Mouse (Mus musculus) B cell, adult 62 days (primary cell): ENCODE results near the gene Trim30a. TPM values are rescaled to one million over a fixed set of nuclear protein-coding genes. Genes with fewer than 3 reads are reported as not detected.

Source experiments
- total RNA-seq: library from RNA; stranded (reverse); gene quantifications from 4 replicates; pipeline ENCODE4 v1.2.4, GENCODE M21; 2023

Gene Trim30a
- 71.0 to 81.8 TPM (median 75.2 TPM) in 4 replicates for total RNA-seq

DNA sequence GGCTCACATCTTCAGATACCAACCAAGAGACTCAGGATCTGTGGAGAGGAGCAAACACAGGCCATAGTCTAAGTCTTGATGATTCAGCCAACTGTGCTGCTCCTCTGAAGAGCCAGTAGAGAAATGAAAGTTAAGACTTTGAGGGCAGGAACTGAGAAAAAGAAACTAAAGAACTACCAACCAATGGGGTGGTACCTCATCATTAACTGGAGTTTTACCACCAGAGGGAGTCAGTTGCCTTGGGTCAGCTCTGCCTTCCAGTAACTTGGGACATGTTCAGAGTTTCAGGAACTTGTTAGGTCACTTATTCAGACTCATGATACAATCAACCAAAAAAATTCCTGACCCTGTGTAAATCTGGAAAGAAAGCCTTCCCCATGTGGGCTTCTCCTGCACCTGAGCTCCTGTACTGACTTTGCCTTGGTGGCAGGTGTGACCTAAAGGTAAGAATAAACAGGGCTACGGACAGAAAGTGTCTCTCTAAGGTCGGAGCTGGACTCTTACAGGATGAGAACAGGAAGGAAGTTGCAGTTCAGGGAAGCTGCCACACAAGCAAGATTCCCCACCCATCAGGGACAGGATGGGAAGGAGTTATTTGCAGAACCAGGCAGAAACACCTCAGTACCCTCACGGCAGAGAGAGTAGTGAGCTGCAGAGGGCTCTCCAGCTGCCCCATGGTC is at the start of gene Trim30a:
Trim30a (minus strand) TSS at position 129 of the 680 bp plus-strand sequence.

DNA sequence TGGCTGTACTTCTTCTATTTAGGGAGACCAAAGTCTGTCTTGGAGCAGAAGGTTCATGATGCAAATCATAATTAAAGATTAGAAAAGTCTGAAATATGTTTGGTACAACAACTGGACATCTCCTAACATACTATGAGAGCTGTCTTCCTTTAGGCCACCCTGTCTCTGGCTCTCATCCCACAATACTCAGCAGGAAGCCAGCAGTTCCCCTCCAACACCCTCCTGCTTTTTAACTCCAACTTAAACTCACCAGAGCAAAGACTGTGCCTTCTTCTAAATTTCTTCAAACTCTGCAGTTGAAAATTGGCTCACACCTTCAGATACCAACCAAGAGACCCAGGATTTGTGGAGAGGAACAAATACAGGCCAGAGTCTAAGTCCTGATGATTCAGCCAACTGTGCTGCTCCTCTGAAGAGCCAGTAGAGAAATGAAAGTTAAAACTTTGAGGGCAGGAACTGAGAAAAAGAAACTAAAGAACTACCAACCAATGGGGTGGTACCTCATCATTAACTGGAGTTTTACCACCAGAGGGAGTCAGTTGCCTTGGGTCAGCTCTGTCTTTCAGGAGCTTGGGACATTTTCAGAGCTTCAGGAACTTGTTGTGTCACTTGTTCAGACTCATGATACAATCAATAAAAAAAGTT is 42.5 kb upstream of the Trim30a start, which contains the start of gene Trim30d:
Trim30d (minus strand) TSS at position 429 of the 645 bp plus-strand sequence.

DNA sequence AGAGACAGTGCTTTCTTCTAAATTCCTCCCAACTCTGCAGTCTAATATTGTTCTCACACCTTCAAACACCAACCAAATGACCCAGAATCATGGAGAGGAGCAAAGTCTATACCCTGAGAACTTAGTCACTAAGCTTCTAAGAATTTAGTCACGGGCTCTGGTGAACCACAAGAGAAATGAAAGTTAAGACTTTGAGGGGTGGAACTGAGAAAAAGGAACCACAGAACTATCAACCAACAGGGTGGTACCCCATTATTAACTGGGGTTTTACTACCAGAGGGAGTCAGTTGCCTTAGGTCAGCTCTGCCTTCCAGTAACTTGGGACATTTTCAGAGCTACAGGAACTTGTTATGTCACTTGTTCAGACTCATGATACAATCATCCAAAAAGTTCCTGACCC is 64.3 kb downstream of the Trim30a start, which contains the start of gene Trim30c:
Trim30c (minus strand) TSS at position 140 of the 400 bp plus-strand sequence.

GRCm38 (mm10) chr7:104369736-104370414 is 95.1 kb downstream of the Trim30a start, which contains the start of gene Trim30b:
TSS of gene Trim30b (minus strand) at chr7:104369884.

Other genes with a start within 250 kb of the Trim30a start
- gene Trim6, start 246.4 kb downstream of the Trim30a start, total RNA-seq = 0.45 to 0.60 TPM (median 0.47 TPM) in 4 replicates
- gene Trim34a, start 220.7 kb downstream of the Trim30a start, total RNA-seq = 53.5 to 60.3 TPM (median 54.2 TPM) in 4 replicates
- 23.2 to 27.2 TPM (median 25.2 TPM) in 4 replicates for gene Trim5, start 177.1 kb downstream of the Trim30a start, total RNA-seq
- gene Trim12a, start 149.7 kb downstream of the Trim30a start, total RNA-seq = 101 to 114 TPM (median 113 TPM) in 4 replicates
- gene Trim34b, start 135.7 kb downstream of the Trim30a start, total RNA-seq = 1.9 to 4.0 TPM (median 3.1 TPM) in 4 replicates
- 43.7 to 48.9 TPM (median 46.7 TPM) in 4 replicates for gene Trim12c, start 111.8 kb downstream of the Trim30a start, total RNA-seq
- gene Trim30b, start 95.3 kb downstream of the Trim30a start, total RNA-seq = 20.6 to 25.0 TPM (median 23.3 TPM) in 4 replicates
- gene Trim30c, start 64.4 kb downstream of the Trim30a start, total RNA-seq = 3.3 to 6.2 TPM (median 4.2 TPM) in 4 replicates
- 15.4 to 20.6 TPM (median 18.0 TPM) in 4 replicates for gene Trim30d, start 42.7 kb upstream of the Trim30a start, total RNA-seq
- gene Olfr651, start 84.9 kb upstream of the Trim30a start, total RNA-seq = not detected in 4 replicates
- not detected in 4 replicates for gene Olfr652, start 95.7 kb upstream of the Trim30a start, total RNA-seq
- gene Olfr653, start 112.1 kb upstream of the Trim30a start, total RNA-seq = not detected in 4 replicates
- gene Olfr654, start 121.8 kb upstream of the Trim30a start, total RNA-seq = not detected in 4 replicates
- 1.2 TPM in 1 of 4 replicates, not detected in the others for gene Olfr655, start 136.6 kb upstream of the Trim30a start, total RNA-seq
- 0.14 TPM in 1 of 4 replicates, not detected in the others for gene Olfr656, start 148.8 kb upstream of the Trim30a start, total RNA-seq
- not detected in 4 replicates for gene Olfr657, start 159.6 kb upstream of the Trim30a start, total RNA-seq
- gene Olfr658, start 182.1 kb upstream of the Trim30a start, total RNA-seq = not detected in 4 replicates
- not detected in 4 replicates for gene Olfr659, start 201.6 kb upstream of the Trim30a start, total RNA-seq
- gene Olfr661, start 221.3 kb upstream of the Trim30a start, total RNA-seq = not detected in 4 replicates